Mouse (Mus musculus) Patski (cell line): ENCODE results near the gene Plxnd1. TPM values are rescaled to one million over a fixed set of nuclear protein-coding genes. Genes with fewer than 3 reads are reported as not detected.
A peak's percentile ranks its signal among the peaks of the same experiment; 100 is the strongest.

Experiments
- ATAC-seq: fragments of 100-300 bp; one replicate; pipeline ENCODE4 v1.8.0; 2021
- CTCF ChIA-PET: fragments of 350-600 bp; sonication (Branson Sonifier 250); formaldehyde crosslinking; loops from one replicate; lab custom pipeline; 2022; ENCODE audit warnings: inconsistent platforms; lab: Charles Lee
- POLR2A ChIA-PET: fragments of 350-600 bp; sonication (Branson Sonifier 250); formaldehyde crosslinking; loops from one replicate; lab custom pipeline; 2022; ENCODE audit warnings: antibody characterized with exemption, inconsistent platforms; lab: Charles Lee
- DNase-seq: peaks from one replicate; pipeline ENCODE4 v3.0.0-alpha.2; 2011; ENCODE audit warnings: low read depth, low spot score
- H3K27me3 ChIP-seq: fragments of 371-371 bp; one replicate; pipeline ENCODE4 v1.5.1; 2021
- CTCF ChIP-seq: fragments of 100-300 bp; IDR thresholded peaks from one replicate; pipeline ENCODE4 v1.5.1; 2021
- in situ Hi-C: fragments of 300-500 bp; cut with MboI; formaldehyde crosslinking; loops from 3 replicates; pipeline ENCODE4 v1.11.1; 2018; ENCODE audit warnings: low pct_unique_long_range_greater_than_20kb, mixed read lengths
- polyA plus RNA-seq: library from polyadenylated mRNA; unstranded; gene quantifications from one replicate; pipeline ENCODE4 v1.2.3, GENCODE M21; 2021

Gene Plxnd1
- polyA plus RNA-seq, 1 experiment from 2014 or later, result 79.9 TPM

DNA sequence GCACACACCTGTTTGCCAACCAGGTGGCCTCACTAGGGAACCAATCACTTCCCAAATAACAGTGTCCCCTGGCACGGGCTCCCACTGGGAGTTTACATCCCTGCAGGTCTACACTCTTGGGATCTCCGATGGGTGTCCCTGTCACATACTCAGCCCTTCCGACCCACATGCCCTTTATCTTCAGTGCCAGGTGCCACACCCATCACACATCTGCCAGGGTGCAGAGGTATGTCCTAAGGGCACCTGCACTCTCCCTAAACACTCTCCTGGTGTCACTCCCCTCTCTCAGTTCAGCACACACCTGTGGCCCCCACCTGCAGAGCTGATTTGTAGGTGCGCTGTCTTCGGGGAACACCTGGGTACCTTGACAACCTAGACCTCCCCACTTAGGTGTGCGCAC lies 1.8 kb downstream of the Plxnd1 start:
- POLR2A ChIA-PET, result no interaction called here
- DNase-seq (no peak), ATAC-seq (no peak)
- H3K27me3 ChIP-seq, result no peaks in the 10 kb centered on the region
- in situ Hi-C loops, result no loop called here
- TF ChIP-seq CTCF, result no peak
- CTCF ChIA-PET, result no interaction called here

DNA sequence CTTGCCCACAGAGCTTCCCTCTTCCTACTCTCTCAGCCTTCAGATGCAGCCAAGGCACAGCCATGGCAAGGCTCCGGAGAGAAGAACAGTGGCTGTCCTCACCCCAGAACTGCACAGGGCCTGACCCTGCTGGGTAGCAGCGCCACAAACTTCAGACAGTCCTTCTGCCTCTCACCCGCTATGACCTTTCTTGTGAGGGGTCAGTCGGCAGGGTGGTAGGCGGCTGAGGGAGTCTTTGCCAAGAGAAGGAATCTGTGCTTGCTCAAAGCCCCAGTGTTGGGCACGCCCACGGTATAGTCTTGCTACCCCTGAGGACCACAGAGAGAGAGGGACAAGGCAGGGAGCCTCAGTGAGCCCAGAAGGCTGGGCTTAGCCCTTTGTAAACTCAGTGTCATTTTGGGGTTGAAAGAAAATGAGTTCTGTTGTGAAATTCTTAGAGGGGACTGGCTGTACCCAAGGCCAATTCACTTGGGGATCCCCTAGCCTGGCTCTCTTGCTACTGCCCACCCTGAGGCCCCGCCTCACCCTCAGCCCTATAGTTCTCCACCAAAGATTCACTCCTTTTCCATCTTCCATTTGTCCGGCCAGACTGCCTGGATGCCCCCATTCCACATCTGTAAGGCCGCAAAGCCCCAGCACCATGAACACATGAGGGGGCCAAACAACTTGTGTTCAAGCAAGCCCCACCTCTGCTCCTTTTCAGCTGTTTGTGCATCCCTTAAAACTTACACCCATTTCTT lies 2.8 kb downstream of the Plxnd1 start:
- CTCF ChIA-PET, result no interaction called here
- in situ Hi-C loops, result no loop called here
- no peak for ATAC-seq
- no peaks in the 10 kb centered on the region for H3K27me3 ChIP-seq
- TF ChIP-seq CTCF, result no peak
- no peak for DNase-seq
- POLR2A ChIA-PET, result no interaction called here

GRCm38 (mm10) chr6:115991108-115991880 lies 3.5 kb downstream of the Plxnd1 start:
- DNase-seq, result peak; percentile 78
- no peaks in the 10 kb centered on the region for H3K27me3 ChIP-seq
- TF ChIP-seq CTCF, result no peak
- ChIA-PET POLR2A (no interaction called here), CTCF (no interaction called here)
- peak; percentile 25 for ATAC-seq
- in situ Hi-C loops, result no loop called here

GRCm38 (mm10) chr6:115990479-115990878 lies 4.3 kb downstream of the Plxnd1 start:
- no peaks in the 10 kb centered on the region for H3K27me3 ChIP-seq
- DNase-seq, result no peak
- ATAC-seq, result no peak
- ChIA-PET POLR2A (interaction anchor here (0.9 kb wide), 1 partner anchor 141 kb away, joined by 3 read pairs; no protein-coding TSS in a partner anchor), CTCF (no interaction called here)
- no peak for TF ChIP-seq CTCF
- in situ Hi-C loops, result no loop called here

DNA sequence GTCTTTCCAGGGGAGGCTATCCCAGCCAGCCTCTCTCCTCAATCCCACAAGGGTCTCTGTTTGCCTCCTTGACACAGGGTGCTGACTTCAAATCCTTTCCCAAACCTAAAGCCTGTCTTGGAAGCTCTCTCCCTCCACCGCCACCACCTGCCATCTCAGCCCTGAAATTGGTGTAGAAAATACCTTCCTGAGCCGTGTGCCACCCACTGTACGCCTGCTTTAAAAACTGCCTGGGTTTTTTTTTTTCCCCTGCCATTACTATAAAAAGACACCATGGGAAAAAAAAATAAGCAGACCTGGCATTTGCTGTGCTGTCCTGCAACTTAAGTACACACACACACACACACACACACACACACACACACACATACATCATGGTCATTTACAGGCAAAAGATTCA lies 4.7 kb downstream of the Plxnd1 start:
- DNase-seq (no peak), ATAC-seq (no peak)
- TF ChIP-seq CTCF, result no peak
- ChIA-PET POLR2A (interaction anchor here (0.9 kb wide), 1 partner anchor 141 kb away, joined by 3 read pairs; no protein-coding TSS in a partner anchor), CTCF (no interaction called here)
- H3K27me3 ChIP-seq, result no peaks in the 10 kb centered on the region
- in situ Hi-C loops, result no loop called here

GRCm38 (mm10) chr6:115989607-115990006 lies 5.2 kb downstream of the Plxnd1 start:
- TF ChIP-seq CTCF, result no peak
- CTCF ChIA-PET, result no interaction called here
- DNase-seq (no peak), ATAC-seq (no peak)
- in situ Hi-C loops, result no loop called here
- POLR2A ChIA-PET, result interaction anchor here (0.9 kb wide), 1 partner anchor 142 kb away, joined by 3 read pairs; no protein-coding TSS in a partner anchor
- no peaks in the 10 kb centered on the region for H3K27me3 ChIP-seq

GRCm38 (mm10) chr6:115989032-115989431 lies 5.8 kb downstream of the Plxnd1 start:
- ATAC-seq, result peak; percentile 20
- DNase-seq, result peak; percentile 68
- ChIA-PET POLR2A (interaction anchor here (0.8 kb wide), 1 partner anchor 11 kb away, joined by 3 read pairs; no protein-coding TSS in a partner anchor), CTCF (no interaction called here)
- H3K27me3 ChIP-seq, result no peaks in the 10 kb centered on the region
- TF ChIP-seq CTCF, result no peak
- in situ Hi-C loops, result no loop called here

DNA sequence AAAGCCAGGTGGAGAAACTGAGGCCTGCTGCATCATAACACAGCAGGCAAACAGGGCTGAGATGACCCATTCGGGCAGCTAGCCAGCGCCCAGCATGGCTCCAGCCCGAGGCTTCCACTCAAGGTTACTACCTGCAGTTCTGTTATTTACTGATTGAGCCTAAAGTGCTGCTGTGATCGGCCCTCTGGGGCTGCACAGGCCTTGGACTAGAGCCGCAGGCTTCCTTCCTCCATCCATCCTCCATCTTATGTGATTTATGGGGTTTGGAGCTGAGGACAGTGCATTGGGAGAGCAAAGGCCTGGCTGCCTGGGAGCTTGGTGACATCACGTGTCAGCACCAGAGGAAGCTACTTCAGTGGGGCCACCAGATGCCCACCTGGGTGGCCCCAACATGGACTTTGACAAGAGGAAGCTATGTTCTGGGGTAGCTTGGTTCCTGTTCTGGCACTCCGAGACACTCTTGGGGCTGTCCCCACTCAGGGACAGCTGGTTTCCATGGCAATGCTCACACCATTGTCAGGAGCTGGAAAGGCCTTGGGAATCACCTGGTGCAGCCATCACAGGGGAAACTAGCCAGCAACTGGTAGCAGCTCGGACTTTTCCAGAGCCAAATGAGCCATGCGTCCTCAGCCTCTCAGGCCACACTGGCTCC lies 7.6 kb downstream of the Plxnd1 start:
- DNase-seq, result no peak
- TF ChIP-seq CTCF, result no peak
- POLR2A ChIA-PET, result no interaction called here
- CTCF ChIA-PET, result interaction anchor here (1.7 kb wide), 1 partner anchor 15 kb away, joined by 4 read pairs; no protein-coding TSS in a partner anchor
- in situ Hi-C loops, result no loop called here
- ATAC-seq, result no peak
- no peaks in the 10 kb centered on the region for H3K27me3 ChIP-seq

GRCm38 (mm10) chr6:115986472-115987095 lies 8.2 kb downstream of the Plxnd1 start:
- CTCF ChIA-PET, result interaction anchor here (1.7 kb wide), 1 partner anchor 15 kb away, joined by 4 read pairs; no protein-coding TSS in a partner anchor
- ATAC-seq, result no peak
- DNase-seq, result no peak

GRCm38 (mm10) chr6:115985622-115986021 lies 9.2 kb downstream of the Plxnd1 start:
- DNase-seq (no peak), ATAC-seq (no peak)
- POLR2A ChIA-PET, result no interaction called here
- in situ Hi-C loops, result no loop called here
- no peaks in the 10 kb centered on the region for H3K27me3 ChIP-seq
- CTCF ChIA-PET, result no interaction called here
- no peak for TF ChIP-seq CTCF

More at GRCm38 (mm10) chr6:115986472-115987095, 8.2 kb downstream of the Plxnd1 start:
- POLR2A ChIA-PET, result no interaction called here
- H3K27me3 ChIP-seq, result no peaks in the 10 kb centered on the region
- TF ChIP-seq CTCF, result no peak
- in situ Hi-C loops, result no loop called here
